Mouse (Mus musculus) A20 (cell line): ENCODE results near the gene Preb.
A peak's percentile ranks its signal among the peaks of the same experiment; 100 is the strongest.

Experiments used
- DNase-seq: peaks from one replicate; pipeline ENCODE4 v3.0.0-alpha.2; 2011; ENCODE audit warnings: low read depth, low spot score

Preb gene

GRCm38 (mm10) chr5:30955751-30956150 is 4.4 kb downstream of the Preb start:
- no peak for DNase-seq

DNA sequence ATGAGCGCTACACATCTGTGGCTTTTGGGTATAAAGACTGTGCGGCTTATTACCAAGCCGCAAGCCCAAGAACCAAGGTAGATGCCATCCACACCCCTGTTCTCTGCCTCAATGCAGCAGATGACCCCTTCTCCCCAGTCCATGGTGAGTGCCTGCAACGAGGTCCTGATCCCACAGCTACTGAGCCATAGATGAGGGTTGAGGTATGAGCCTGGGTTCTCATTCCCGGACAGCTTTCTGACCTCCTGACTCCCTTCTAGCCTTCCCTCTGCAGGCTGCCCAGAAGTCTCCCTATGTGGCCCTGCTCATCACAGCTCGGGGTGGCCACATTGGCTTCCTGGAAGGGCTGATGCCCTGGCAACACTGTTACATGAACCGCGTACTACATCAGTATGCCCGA is 5.6 kb downstream of the Preb start:
- DNase-seq: no peak

- no peak for DNase-seq
These were observed 6.1 kb downstream of the Preb start for GRCm38 (mm10) chr5:30954065-30954464.

DNA sequence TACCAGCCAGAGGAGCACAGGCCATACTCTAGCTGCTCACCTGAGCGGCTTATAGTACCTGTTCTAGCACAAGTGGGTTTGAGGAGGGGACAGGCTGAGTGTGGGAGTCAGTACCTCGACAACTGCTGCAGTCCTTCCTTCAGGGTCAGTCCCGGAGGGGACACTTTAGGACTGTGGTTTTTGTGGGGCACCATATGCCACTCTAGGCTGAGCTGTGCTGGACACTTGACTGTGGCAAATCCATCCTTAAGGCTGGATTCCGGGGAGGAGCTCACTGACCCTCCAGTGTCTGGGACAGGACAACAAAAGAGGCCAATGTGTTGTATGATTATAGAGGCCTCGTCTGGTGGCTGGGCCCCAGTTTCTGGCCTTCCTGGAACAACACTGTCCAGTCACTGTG is 7.6 kb downstream of the Preb start:
- no peak for DNase-seq

DNA sequence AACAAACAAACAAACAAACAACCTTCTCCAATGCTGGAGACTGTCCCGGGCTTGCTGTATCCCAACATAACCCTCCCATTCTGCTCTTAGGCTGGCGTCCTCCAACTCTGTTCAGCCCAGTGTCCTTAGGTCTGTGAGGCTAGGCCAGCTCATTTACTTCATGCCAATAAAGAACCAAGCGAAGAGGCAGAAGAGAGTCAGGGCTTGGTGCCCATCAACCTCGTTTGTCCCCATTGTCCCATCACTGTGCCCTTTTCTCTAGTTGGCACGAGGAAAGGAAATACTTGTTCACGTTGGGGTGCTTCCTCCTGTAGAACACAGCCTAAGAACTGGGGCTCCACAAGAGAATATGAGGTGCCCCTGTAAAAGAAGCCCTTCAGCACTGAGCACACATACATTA is 8.5 kb downstream of the Preb start:
- DNase-seq: no peak

- DNase-seq: no peak
These were observed 9.2 kb downstream of the Preb start for GRCm38 (mm10) chr5:30950922-30951321.

DNA sequence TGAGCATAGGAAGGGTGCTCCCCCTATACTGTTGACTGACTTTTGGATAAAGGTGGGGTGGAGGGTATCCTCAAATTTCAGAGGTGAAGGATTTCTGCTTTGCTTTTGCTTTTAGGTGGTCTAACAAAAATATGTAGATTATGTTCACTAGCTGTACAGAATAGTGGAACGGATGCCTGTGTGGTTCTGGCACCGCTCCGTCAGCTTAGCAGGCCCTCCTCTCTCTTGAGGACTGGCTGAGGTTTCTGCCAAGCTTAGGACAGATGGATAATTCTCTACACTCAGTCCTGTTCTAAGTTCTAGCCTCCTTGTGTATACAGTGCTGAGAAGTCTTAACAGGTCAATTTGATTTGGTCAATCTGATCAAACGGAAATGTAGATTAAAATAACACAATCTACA is 9.7 kb downstream of the Preb start:
- DNase-seq: no peak

GRCm38 (mm10) chr5:30949654-30950326 is 10.4 kb downstream of the Preb start:
- DNase-seq: peak; percentile 90

DNA sequence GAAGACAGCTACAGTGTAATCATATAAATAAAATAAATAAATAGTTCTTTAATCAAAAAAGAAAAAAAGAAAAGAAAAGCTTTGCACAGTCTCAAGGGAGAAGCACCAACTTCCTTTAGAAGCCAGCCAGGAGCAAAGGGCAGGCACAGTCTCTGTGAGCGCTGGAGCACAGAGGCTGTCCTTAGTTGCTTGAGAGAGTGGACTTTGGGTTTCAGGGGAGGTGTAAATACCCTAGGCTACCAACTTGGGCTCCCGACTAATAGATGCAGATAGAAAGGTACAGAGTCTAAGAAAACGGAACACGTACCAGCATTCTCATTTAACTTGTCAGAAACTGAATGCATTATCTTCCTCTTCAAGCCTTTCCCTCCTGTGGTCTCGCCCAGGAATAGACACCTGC is 11.5 kb downstream of the Preb start:
- DNase-seq: no peak

DNA sequence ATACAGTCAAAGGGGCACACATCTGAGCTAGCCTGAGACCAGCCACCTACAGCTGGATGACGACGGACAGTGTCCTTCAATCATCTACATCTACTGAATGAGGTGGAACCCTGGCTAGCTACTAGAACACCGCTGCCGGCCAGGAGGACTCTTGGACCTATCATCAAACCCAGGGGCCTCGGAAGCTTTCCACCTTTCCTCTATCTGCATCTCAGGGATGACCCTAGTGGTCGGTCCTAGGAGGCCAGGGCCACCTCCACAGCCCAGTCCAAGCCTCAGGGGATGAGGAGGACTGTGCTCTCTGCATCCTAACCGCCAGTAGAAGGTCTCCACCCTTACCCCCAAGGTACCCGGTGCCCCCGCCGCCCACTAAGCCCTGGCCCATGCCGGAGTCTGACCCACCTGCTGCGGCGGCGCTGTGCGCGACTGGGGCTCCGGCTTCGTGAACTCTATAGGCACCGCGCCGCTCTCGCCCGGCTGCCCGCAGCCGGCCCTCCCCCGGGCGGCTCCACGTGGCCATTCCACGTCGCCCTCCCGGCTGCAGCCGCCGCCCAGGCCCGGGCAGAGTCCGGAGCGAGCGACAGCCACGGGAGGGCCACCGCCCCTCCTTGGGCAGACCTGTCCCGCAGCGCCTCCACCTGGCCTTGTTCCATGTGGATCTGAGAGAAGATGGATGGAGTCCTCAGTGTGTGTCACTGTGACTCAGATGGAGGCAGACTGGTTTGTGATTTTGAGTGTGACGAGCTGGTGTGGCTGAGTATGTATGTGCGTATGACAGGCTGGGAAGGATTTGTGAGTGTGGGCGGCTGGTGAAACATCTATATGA is 15.0 kb downstream of the Preb start, which contains the start of gene Cgref1:
Gene Cgref1, minus strand, starts transcription at position 636 of the 826 bp plus-strand sequence.
- DNase-seq: no peak

DNA sequence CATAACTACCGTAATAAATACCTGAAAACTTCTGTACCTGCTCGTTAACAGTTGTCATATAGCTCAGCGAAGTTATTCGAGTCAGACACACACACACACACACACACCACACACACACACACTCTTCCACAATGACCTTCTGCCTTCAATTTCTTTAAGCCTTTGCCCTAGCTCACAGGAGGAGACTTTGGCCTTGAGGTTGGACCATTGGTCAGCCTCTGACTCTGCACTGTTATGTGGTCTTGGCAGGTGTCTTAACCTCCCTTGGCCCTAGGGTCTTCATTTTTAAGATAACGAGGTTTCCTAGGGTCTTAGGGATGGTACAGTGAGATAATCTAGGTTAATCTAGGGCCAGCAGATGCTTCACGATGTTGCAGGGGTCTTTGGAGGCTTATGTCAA is 15.8 kb downstream of the Preb start:
- DNase-seq: no peak

GRCm38 (mm10) chr5:30943004-30943403 is 17.2 kb downstream of the Preb start:
- peak; percentile 53 for DNase-seq

DNA sequence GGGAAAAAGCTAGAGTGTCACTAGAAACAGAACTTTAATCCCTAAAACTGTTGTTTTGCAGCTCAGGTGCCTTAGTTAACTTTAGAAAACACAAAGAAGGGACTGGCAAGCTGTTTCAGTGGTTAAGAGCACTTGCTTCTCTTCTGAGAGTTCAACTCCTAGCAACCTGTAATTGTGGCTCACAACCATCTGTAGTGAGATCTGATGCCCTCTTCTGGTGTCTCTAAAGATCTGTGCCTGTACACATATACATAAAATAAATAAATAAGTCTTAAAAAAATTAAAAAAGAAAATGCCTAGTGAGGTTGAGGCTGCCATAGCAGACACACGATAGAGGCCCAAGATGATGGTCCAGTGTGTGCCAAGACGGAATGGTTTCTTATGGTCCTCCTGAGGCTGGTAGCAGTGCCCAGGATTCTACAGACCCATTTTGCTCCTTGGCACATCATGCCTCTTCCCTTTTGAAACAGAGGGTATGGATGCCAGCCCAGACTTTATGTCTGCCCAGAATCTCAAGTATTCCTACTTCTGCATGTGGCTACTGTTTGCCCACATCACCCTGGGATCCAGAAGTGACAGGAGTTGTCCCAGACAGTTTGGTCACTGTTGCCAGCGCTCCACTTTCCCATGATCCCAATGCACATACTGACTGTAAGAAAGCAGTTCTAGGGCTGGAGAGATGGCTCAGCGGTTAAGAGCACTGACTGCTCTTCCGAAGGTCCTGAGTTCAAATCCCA is 25.3 kb downstream of the Preb start:
- DNase-seq: no peak

DNA sequence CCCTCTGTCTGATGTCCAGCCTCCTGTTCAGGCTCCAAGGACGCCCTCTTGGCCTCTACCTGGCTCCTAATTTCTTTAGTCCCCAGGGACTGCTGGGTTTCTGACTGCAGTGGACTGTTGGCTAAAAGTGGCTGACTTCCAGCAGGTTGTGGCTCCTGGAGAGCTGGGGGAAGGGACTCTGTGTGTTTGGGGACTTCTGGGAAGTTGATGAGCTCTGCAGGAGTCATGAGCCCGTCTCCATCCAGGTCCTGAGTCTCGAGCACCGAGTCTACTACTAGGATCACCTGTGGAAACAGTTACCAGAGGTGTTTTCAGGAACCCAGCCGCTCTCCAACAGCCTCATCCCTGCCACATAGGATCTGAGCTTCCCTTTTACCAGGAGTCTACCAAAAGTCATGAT is 26.5 kb downstream of the Preb start:
- DNase-seq: no peak

GRCm38 (mm10) chr5:30931378-30931777 is 28.8 kb downstream of the Preb start:
- DNase-seq: no peak

DNA sequence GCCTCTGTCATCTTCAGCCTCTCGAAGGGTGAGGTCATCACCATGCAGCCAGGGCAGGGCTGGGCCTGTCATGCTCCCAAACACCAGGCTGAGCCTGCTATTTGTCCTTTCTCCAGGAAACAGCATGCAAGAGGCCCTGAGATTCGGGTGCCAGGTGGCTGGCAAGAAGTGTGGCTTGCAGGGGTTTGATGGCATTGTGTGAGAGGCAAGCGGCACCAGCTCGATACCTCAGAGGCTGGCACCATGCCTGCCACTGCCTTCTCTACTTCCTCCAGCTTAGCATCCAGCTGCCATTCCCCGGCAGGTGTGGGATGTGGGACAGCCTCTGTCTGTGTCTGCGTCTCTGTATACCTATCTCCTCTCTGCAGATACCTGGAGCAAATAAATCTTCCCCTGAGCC is 29.3 kb downstream of the Preb start:
- no peak for DNase-seq

- peak; percentile 55 for DNase-seq
These were observed 30.0 kb downstream of the Preb start for GRCm38 (mm10) chr5:30930121-30930520.

DNA sequence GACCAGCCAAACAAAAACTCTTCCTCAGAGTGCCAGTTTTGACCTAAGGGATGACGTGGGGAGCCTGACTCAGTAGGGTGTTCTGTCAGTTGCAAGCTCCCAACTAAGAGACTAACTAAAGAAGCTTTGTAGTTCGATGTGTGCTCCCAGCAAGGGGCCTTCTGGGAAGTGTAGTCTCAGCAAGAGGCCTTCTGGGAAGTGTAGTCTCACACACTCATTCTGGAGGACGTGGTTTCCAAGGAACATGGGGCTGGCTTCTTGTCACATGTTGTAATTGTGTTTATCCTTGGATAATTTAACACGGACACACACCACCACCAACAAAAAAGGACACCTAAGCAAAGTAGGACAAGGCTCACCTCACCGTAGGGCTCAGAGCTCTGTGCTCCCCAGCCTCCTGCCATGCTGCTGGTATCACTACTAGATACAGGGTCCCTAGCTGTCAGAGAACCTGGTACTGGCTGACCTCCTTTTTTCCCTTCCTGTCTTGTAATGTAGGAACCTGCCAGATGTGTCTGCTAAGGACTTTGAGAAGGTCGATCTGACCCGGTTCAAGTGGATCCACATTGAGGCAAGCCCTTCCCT is 32.1 kb downstream of the Preb start:
- no peak for DNase-seq

DNA sequence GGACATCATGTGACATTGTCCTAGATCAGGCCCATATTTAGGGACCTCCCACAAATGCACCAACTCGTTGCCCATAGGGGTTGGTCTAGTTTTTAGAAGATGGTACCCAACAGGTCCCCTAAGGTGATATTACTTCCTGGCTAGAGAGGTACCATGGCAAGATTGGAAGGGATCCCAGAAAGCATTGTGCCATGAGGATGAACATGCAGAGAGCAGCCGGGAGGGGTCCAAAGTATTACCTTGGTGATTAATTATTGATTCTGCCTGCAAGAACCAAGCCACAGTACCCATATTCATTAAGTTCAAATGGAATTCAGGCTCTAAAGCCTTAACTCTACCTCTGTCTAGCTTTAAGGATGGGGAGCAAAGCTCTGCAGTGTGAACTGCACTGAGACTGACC is 34.1 kb downstream of the Preb start:
- no peak for DNase-seq

- DNase-seq: no peak
These were observed 34.9 kb downstream of the Preb start for GRCm38 (mm10) chr5:30925217-30925616.

DNA sequence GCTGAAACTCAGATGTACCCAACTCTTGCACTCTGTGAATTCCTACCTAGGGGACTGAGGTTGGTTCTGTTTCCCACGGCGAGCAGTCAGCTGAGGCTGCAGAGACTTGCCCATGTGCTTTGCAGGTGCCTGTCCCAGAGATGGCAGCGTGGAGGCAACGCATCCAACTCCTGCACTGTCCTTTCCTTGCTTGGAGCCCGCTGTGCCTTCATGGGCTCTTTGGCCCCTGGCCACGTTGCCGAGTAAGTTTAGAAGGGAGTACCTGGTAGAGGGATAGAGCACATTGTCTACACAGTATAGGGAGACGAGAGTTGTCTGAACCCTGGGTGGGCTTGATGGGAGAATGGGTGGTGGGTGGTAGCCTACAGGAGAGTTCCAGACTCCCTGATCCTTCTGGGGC is 35.5 kb downstream of the Preb start:
- no peak for DNase-seq

- peak; percentile 59 for DNase-seq
These were observed 37.0 kb downstream of the Preb start for GRCm38 (mm10) chr5:30923119-30923518.
